Comparison of ENCODE assay signal across 13 mouse cellular contexts in genomic region chr1:106148386-106149380, GRCm38 (mm10). TPM values are rescaled to one million over a fixed set of nuclear protein-coding genes. Genes with fewer than 3 reads are reported as not detected.
A peak's percentile ranks its signal among the peaks of the same experiment; 100 is the strongest.
DNase-seq lines count a peak whose midpoint lies in the region; ATAC-seq and TF ChIP-seq lines count a peak whose summit lies in the region.
"Had no signal": no experiment of that assay in that cellular context is flagged by ENCODE, and none has a peak within 500 bp of the region (broad histone marks: within the 10 kb centered on the region; RNA-seq: fewer than 3 reads in every experiment).

No protein-coding gene starts in this region.

- peaks cover 12% of the 10 kb centered on the region; the same call in 1 of the 2 replicates for H3K4me1 ChIP-seq in spleen, adult 2 months (ENCODE audit: control insufficient read depth, insufficient read depth, insufficient read length)
- peaks cover 6% of the 10 kb centered on the region for H3K4me1 ChIP-seq in hindbrain, embryonic 15.5 days (replicated peaks)
- H3K4me1 ChIP-seq: embryonic facial prominence, embryonic 13.5 days had no signal

- WGBS in spleen, adult 2 months = 47% methylated on average over 17 of the region's 17 CpGs
- WGBS in hindbrain, embryonic 15.5 days = 35% methylated on average over 17 of the region's 17 CpGs

- peak overlapping the region; percentile 66 for H3K27ac ChIP-seq in gastrocnemius, adult 2 months
- 0 out of 2 replicates have a peak overlapping the region, but pooled peaks have one; percentile 19 for H3K27ac ChIP-seq in spleen, adult 2 months (ENCODE audit: insufficient read depth, low read length)
- H3K27ac ChIP-seq in hindbrain, embryonic 15.5 days (replicated peaks) = 0 out of 2 replicates have a peak overlapping the region, but pooled peaks have one; percentile 37
- H3K27ac ChIP-seq: embryonic facial prominence, embryonic 13.5 days; macrophage had no signal

- H3K9ac ChIP-seq in hindbrain, embryonic 15.5 days = peak overlapping the region; percentile 5; the same call in 1 of the 2 replicates
- H3K9ac ChIP-seq: embryonic facial prominence, embryonic 13.5 days had no signal

- peak overlapping the region; percentile 40 for H3K4me3 ChIP-seq in gastrocnemius, adult 2 months
- no peak overlapping the region for H3K4me3 ChIP-seq in spleen, adult 2 months (ENCODE audit: extremely low read depth, insufficient read depth, insufficient read length)
- H3K4me3 ChIP-seq in hindbrain, embryonic 15.5 days = no peak overlapping the region
- H3K4me3 ChIP-seq: embryonic facial prominence, embryonic 13.5 days had no signal

- no peak overlapping the region for H3K4me2 ChIP-seq in hindbrain, embryonic 15.5 days
- H3K4me2 ChIP-seq: embryonic facial prominence, embryonic 13.5 days had no signal

- intact Hi-C loops in gastrocnemius, adult 2 months (cut with DNase I) = no loop called here

- no peaks in the 10 kb centered on the region for H3K27me3 ChIP-seq in spleen, adult 2 months (ENCODE audit: control insufficient read depth, insufficient read depth, low read length)
- no peaks in the 10 kb centered on the region for H3K27me3 ChIP-seq in hindbrain, embryonic 15.5 days
- H3K27me3 ChIP-seq: embryonic facial prominence, embryonic 13.5 days had no signal

- TF ChIP-seq CTCF in gastrocnemius, adult 2 months (IDR thresholded peaks at IDR 0.05) = no peak
- TF ChIP-seq CTCF in spleen, adult 2 months (IDR thresholded peaks at IDR 0.05; ENCODE audit: extremely low read depth, insufficient read depth, insufficient read length, insufficient replicate concordance) = no peak

- no peak for ATAC-seq in hindbrain, embryonic 15.5 days (ENCODE audit: low FRiP score, low read depth)
- no peak for ATAC-seq in inflammation-experienced regulatory T-cells, adult 6 months

- no peak for DNase-seq in gastrocnemius, adult 2 months
- no peak for DNase-seq in gastrocnemius, adult 8-10 months (ENCODE audit: low spot score in 2 of 2)
- DNase-seq in spleen, adult 2 months (ENCODE audit: low read depth in 1 of 2, low spot score in 2 of 2) = no peak
- DNase-seq in spleen, adult 18-20 months = no peak
- DNase-seq in layer of hippocampus, adult 9-11 months = no peak
- no peak for DNase-seq in urinary bladder, postnatal 14 days (ENCODE audit: low spot score)
- DNase-seq: kidney, postnatal 10 days; liver; right cerebral cortex, adult 18-20 months had no signal

- no peaks in the 10 kb centered on the region for H3K36me3 ChIP-seq in spleen, adult 2 months (ENCODE audit: control insufficient read depth, insufficient read depth, low read length)
- H3K36me3 ChIP-seq in hindbrain, embryonic 15.5 days = no peaks in the 10 kb centered on the region
- H3K36me3 ChIP-seq: embryonic facial prominence, embryonic 13.5 days had no signal

- TF ChIP-seq POLR2A in spleen, adult 2 months (IDR thresholded peaks at IDR 0.05; ENCODE audit: low read depth, low read length) = no peak

- no peaks in the 10 kb centered on the region for H3K9me3 ChIP-seq in hindbrain, embryonic 15.5 days
- H3K9me3 ChIP-seq: embryonic facial prominence, embryonic 13.5 days had no signal

RNA-seq across cellular contexts. Expression of gene Phlpp1, which starts 22.9 kb away (rescaled TPM):
- 1 to 10 TPM; 8.1 to 9.0 TPM for total RNA-seq in gastrocnemius, adult 2 months (2021)
- total RNA-seq in gastrocnemius, adult 8-10 months (2022) = 1 to 10 TPM; 7.0 to 8.1 (median 7.5) TPM
- polyA plus RNA-seq in spleen, adult 2 months (2012; rRNA removed) = 6.0 and 8.2 TPM in 2 replicates
- 8.1 and 8.3 TPM in 2 replicates for polyA plus RNA-seq in hindbrain, embryonic 15.5 days (2015; fragmentation: Nextera tagmentation; extraction: Ambion mirVana)
- polyA plus RNA-seq in inflammation-experienced regulatory T-cells, adult 6 months (2017; shearing (Covaris generic)) = 1 to 10 TPM; 4.4 to 7.8 (median 7.6) TPM
